Mouse (Mus musculus): ENCODE measurements around the gene Gm20877. TPM values are rescaled to one million over a fixed set of nuclear protein-coding genes. Genes with fewer than 3 reads are reported as not detected.

The Gm20877 gene
- total RNA-seq (2023) = not detected in 2 replicates

DNA sequence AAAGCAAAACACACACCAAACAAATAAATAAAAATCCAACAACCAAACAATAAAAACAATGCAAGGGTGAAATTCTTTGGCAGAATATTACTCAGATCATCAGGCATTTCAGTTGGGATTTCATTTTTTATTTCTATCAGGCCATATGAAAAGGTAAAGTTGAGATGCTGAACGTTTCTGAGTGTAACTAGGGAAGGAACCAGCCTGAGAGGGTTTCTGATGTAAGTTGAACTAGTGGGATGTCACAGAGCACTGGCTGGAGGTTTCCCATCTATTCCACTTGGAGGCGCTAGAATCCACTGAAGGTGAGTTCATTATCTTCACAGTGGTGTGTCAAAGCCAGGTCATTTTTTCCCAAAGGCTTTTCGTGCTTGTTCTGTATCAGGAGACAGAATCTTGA lies at the start of gene Gm20877:
Gene Gm20877 (plus strand): TSS at position 301 of the 400 bp plus-strand sequence.

